Mouse (Mus musculus): ENCODE results near the gene Dynlrb1.

DNA sequence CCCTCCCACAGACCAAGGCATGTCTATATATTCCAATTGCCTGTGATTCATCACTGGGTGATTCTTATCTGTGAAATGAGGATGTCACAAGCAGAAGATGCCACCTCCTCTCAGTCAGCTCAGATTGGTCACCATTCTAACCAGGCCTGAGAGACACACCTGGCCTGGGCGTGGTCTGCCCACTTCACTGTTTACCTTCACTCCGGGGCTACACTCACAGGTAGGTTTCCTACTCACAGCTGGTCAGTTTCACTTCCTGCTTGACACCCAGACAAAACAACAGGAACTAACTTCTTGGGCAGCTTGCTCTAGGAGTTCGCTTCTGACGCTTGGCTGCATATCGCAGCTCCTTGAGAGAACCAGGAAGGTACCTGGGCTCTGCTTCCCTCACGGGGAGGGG, 59.1 kb downstream of the Dynlrb1 start:
- no peak for TF ChIP-seq CTCF (IDR thresholded peaks at IDR 0.05; ENCODE audit: low read depth, low read length)
- no peak for TF ChIP-seq POLR2A (IDR thresholded peaks at IDR 0.05; ENCODE audit: extremely low read depth, insufficient read depth, low read length)

Data from liver, adult 2 months (tissue).